Mouse (Mus musculus): ENCODE measurements around the gene Srd5a3. TPM values are rescaled to one million over a fixed set of nuclear protein-coding genes. Genes with fewer than 3 reads are reported as not detected.
A peak's percentile ranks its signal among the peaks of the same experiment; 100 is the strongest.

Gene Srd5a3
- total and polyA plus RNA-seq, 2 experiments from 2014 or later, result 23.7 to 26.9 TPM

- Histone ChIP-seq H3K4me2 (ENCODE audit: low read depth, low read length) (no peak overlapping the region), H3K27me3 (ENCODE audit: control insufficient read depth, insufficient read depth, low read length) (no peaks in the 10 kb centered on the region), H3K4me1 (ENCODE audit: control insufficient read depth, insufficient read depth) (no peaks in the 10 kb centered on the region), H3K9ac (replicated peaks; ENCODE audit: low read depth, low read length) (no peak overlapping the region), H3K9me3 (replicated peaks; ENCODE audit: control insufficient read depth, low read length) (no peaks in the 10 kb centered on the region), H3K4me3 (ENCODE audit: low read depth, low read length) (no peak overlapping the region), H3K27ac (ENCODE audit: low read depth) (no peak overlapping the region), H3K36me3 (replicated peaks; ENCODE audit: control insufficient read depth, insufficient read depth, low read length) (no peaks in the 10 kb centered on the region)
- TF ChIP-seq EP300 (IDR thresholded peaks at IDR 0.05; ENCODE audit: low read depth), result no peak
- peak; percentile 25; the same call in 1 of the 2 replicates for TF ChIP-seq CTCF (IDR thresholded peaks at IDR 0.05; ENCODE audit: low read depth)
- ATAC-seq (ENCODE audit: insufficient read depth, low read depth) (no peak), DNase-seq (ENCODE audit: low spot score) (no peak)
- 28% methylated on average over 2 of the region's 2 CpGs for WGBS
Measured at GRCm38 (mm10) chr5:76130292-76130691, 9.8 kb upstream of the Srd5a3 start.

- Histone ChIP-seq H3K4me3 (ENCODE audit: low read depth, low read length) (no peak overlapping the region), H3K27me3 (ENCODE audit: control insufficient read depth, insufficient read depth, low read length) (no peaks in the 10 kb centered on the region), H3K9me3 (replicated peaks; ENCODE audit: control insufficient read depth, low read length) (no peaks in the 10 kb centered on the region), H3K4me2 (ENCODE audit: low read depth, low read length) (no peak overlapping the region), H3K4me1 (ENCODE audit: control insufficient read depth, insufficient read depth) (no peaks in the 10 kb centered on the region), H3K36me3 (replicated peaks; ENCODE audit: control insufficient read depth, insufficient read depth, low read length) (no peaks in the 10 kb centered on the region), H3K27ac (ENCODE audit: low read depth) (no peak overlapping the region), H3K9ac (replicated peaks; ENCODE audit: low read depth, low read length) (no peak overlapping the region)
- no peak for DNase-seq (ENCODE audit: low spot score)
- TF ChIP-seq EP300 (IDR thresholded peaks at IDR 0.05; ENCODE audit: low read depth), result no peak
- TF ChIP-seq CTCF (IDR thresholded peaks at IDR 0.05; ENCODE audit: low read depth), result no peak
- 59% methylated on average over 4 of the region's 4 CpGs for WGBS
- ATAC-seq (ENCODE audit: insufficient read depth, low read depth), result no peak
Measured at GRCm38 (mm10) chr5:76131990-76132389, 8.1 kb upstream of the Srd5a3 start.

GRCm38 (mm10) chr5:76135644-76136043, 4.4 kb upstream of the Srd5a3 start:
- Histone ChIP-seq H3K9me3 (replicated peaks; ENCODE audit: control insufficient read depth, low read length) (no peaks in the 10 kb centered on the region), H3K36me3 (replicated peaks; ENCODE audit: control insufficient read depth, insufficient read depth, low read length) (no peaks in the 10 kb centered on the region), H3K9ac (replicated peaks; ENCODE audit: low read depth, low read length) (no peak overlapping the region), H3K27me3 (ENCODE audit: control insufficient read depth, insufficient read depth, low read length) (no peaks in the 10 kb centered on the region), H3K4me2 (ENCODE audit: low read depth, low read length) (no peak overlapping the region), H3K4me1 (ENCODE audit: control insufficient read depth, insufficient read depth) (peaks cover 16% of the 10 kb centered on the region), H3K4me3 (ENCODE audit: low read depth, low read length) (no peak overlapping the region), H3K27ac (ENCODE audit: low read depth) (no peak overlapping the region)
- DNase-seq (ENCODE audit: low spot score), result no peak
- TF ChIP-seq CTCF (IDR thresholded peaks at IDR 0.05; ENCODE audit: low read depth) (no peak), EP300 (IDR thresholded peaks at IDR 0.05; ENCODE audit: low read depth) (no peak)
- ATAC-seq (ENCODE audit: insufficient read depth, low read depth), result no peak
- WGBS, result 88% methylated on average over 1 of the region's 1 CpGs

GRCm38 (mm10) chr5:76136271-76136670, 3.8 kb upstream of the Srd5a3 start:
- no peak overlapping the region for H3K27ac ChIP-seq (ENCODE audit: low read depth)
- WGBS, result 86% methylated on average over 3 of the region's 3 CpGs
- peaks cover 19% of the 10 kb centered on the region for H3K4me1 ChIP-seq (ENCODE audit: control insufficient read depth, insufficient read depth)
- no peaks in the 10 kb centered on the region for H3K27me3 ChIP-seq (ENCODE audit: control insufficient read depth, insufficient read depth, low read length)
- TF ChIP-seq CTCF (IDR thresholded peaks at IDR 0.05; ENCODE audit: low read depth) (no peak), EP300 (IDR thresholded peaks at IDR 0.05; ENCODE audit: low read depth) (no peak)
- no peak overlapping the region for H3K9ac ChIP-seq (replicated peaks; ENCODE audit: low read depth, low read length)
- ATAC-seq (ENCODE audit: insufficient read depth, low read depth) (no peak), DNase-seq (ENCODE audit: low spot score) (no peak)
- no peak overlapping the region for H3K4me2 ChIP-seq (ENCODE audit: low read depth, low read length)
- no peaks in the 10 kb centered on the region for H3K9me3 ChIP-seq (replicated peaks; ENCODE audit: control insufficient read depth, low read length)
- no peaks in the 10 kb centered on the region for H3K36me3 ChIP-seq (replicated peaks; ENCODE audit: control insufficient read depth, insufficient read depth, low read length)
- no peak overlapping the region for H3K4me3 ChIP-seq (ENCODE audit: low read depth, low read length)

GRCm38 (mm10) chr5:76137586-76137985, 2.5 kb upstream of the Srd5a3 start:
- no peaks in the 10 kb centered on the region for H3K36me3 ChIP-seq (replicated peaks; ENCODE audit: control insufficient read depth, insufficient read depth, low read length)
- 100% methylated on average over 1 of the region's 1 CpGs for WGBS
- H3K4me2 ChIP-seq (ENCODE audit: low read depth, low read length), result no peak overlapping the region
- no peaks in the 10 kb centered on the region for H3K9me3 ChIP-seq (replicated peaks; ENCODE audit: control insufficient read depth, low read length)
- no peak overlapping the region for H3K4me3 ChIP-seq (ENCODE audit: low read depth, low read length)
- peaks cover 21% of the 10 kb centered on the region for H3K4me1 ChIP-seq (ENCODE audit: control insufficient read depth, insufficient read depth)
- DNase-seq (ENCODE audit: low spot score) (no peak), ATAC-seq (ENCODE audit: insufficient read depth, low read depth) (no peak)
- no peak overlapping the region for H3K9ac ChIP-seq (replicated peaks; ENCODE audit: low read depth, low read length)
- H3K27me3 ChIP-seq (ENCODE audit: control insufficient read depth, insufficient read depth, low read length), result no peaks in the 10 kb centered on the region
- TF ChIP-seq EP300 (IDR thresholded peaks at IDR 0.05; ENCODE audit: low read depth), result no peak
- no peak overlapping the region for H3K27ac ChIP-seq (ENCODE audit: low read depth)

GRCm38 (mm10) chr5:76138071-76138470, 2.0 kb upstream of the Srd5a3 start:
- peaks cover 21% of the 10 kb centered on the region for H3K4me1 ChIP-seq (ENCODE audit: control insufficient read depth, insufficient read depth)
- DNase-seq (ENCODE audit: low spot score) (no peak), ATAC-seq (ENCODE audit: insufficient read depth, low read depth) (no peak)
- H3K27me3 ChIP-seq (ENCODE audit: control insufficient read depth, insufficient read depth, low read length), result no peaks in the 10 kb centered on the region
- H3K27ac ChIP-seq (ENCODE audit: low read depth), result no peak overlapping the region
- H3K36me3 ChIP-seq (replicated peaks; ENCODE audit: control insufficient read depth, insufficient read depth, low read length), result no peaks in the 10 kb centered on the region
- H3K4me2 ChIP-seq (ENCODE audit: low read depth, low read length), result no peak overlapping the region
- H3K4me3 ChIP-seq (ENCODE audit: low read depth, low read length), result no peak overlapping the region
- no peaks in the 10 kb centered on the region for H3K9me3 ChIP-seq (replicated peaks; ENCODE audit: control insufficient read depth, low read length)
- no peak overlapping the region for H3K9ac ChIP-seq (replicated peaks; ENCODE audit: low read depth, low read length)
- WGBS, result 66% methylated on average over 1 of the region's 1 CpGs
- TF ChIP-seq CTCF (IDR thresholded peaks at IDR 0.05; ENCODE audit: low read depth) (no peak), EP300 (IDR thresholded peaks at IDR 0.05; ENCODE audit: low read depth) (no peak)

Data from heart, postnatal 0 days (tissue).